Mouse (Mus musculus): ENCODE data around the gene Olfr251.
"Not testable (repeated sequence)": the region's sequence is repeated elsewhere in the genome, so short reads cannot be mapped to it uniquely, and the experiment has no call there.

The Olfr251 gene

GRCm38 (mm10) chr9:38376786-38377185, at the start of gene Olfr251:
TSS of gene Olfr251 (plus strand) at chr9:38377086.
- DNase-seq (ENCODE audit: low spot score), result no peak

- DNase-seq (ENCODE audit: low spot score), result no peak
Measured at GRCm38 (mm10) chr9:38328760-38329159, 48.1 kb upstream of the Olfr251 start, which contains the start of gene Olfr25. TSS of gene Olfr25 (plus strand) at chr9:38329060.

- no peak for DNase-seq (ENCODE audit: low spot score)
Measured at GRCm38 (mm10) chr9:38348111-38348510, 28.8 kb upstream of the Olfr251 start, which contains the start of gene Olfr898. TSS of gene Olfr898 (plus strand) at chr9:38348411.

GRCm38 (mm10) chr9:38366596-38366995, 10.3 kb upstream of the Olfr251 start, which contains the start of gene Olfr250:
TSS of gene Olfr250 (plus strand) at chr9:38366896.
- DNase-seq (ENCODE audit: low spot score), result no peak

GRCm38 (mm10) chr9:38401398-38401797, 24.5 kb downstream of the Olfr251 start, which contains the start of gene Olfr147:
TSS of gene Olfr147 (plus strand) at chr9:38401698.
- no peak for DNase-seq (ENCODE audit: low spot score)

- not testable (repeated sequence) for DNase-seq (ENCODE audit: low spot score)
Measured at GRCm38 (mm10) chr9:38407502-38407901, 30.6 kb downstream of the Olfr251 start.

GRCm38 (mm10) chr9:38413502-38413901, 36.6 kb downstream of the Olfr251 start:
- not testable (repeated sequence) for DNase-seq (ENCODE audit: low spot score)

- DNase-seq (ENCODE audit: low spot score), result no peak
Measured at GRCm38 (mm10) chr9:38423801-38424200, 46.9 kb downstream of the Olfr251 start.

GRCm38 (mm10) chr9:38427026-38427425, 50.1 kb downstream of the Olfr251 start:
- no peak for DNase-seq (ENCODE audit: low spot score)

GRCm38 (mm10) chr9:38429155-38429554, 52.3 kb downstream of the Olfr251 start, which contains the start of gene Olfr901:
TSS of gene Olfr901 (plus strand) at chr9:38429455.
- no peak for DNase-seq (ENCODE audit: low spot score)
